Mouse (Mus musculus): ENCODE data around the gene Enpp5.

Enpp5 gene

GRCm38 (mm10) chr17:44100486-44100885 is 21.9 kb downstream of the Enpp5 start:
- no peak for DNase-seq

- DNase-seq = no peak
Measured at GRCm38 (mm10) chr17:44100906-44101305, 22.3 kb downstream of the Enpp5 start.

GRCm38 (mm10) chr17:44101961-44102360 is 23.3 kb downstream of the Enpp5 start:
- DNase-seq = no peak

- peak; percentile 93 for DNase-seq
Measured at GRCm38 (mm10) chr17:44105287-44106138, 26.9 kb downstream of the Enpp5 start, which contains the start of gene Enpp4. Gene Enpp4, minus strand, starts transcription at chr17:44105809.

- DNase-seq = no peak
Measured at GRCm38 (mm10) chr17:44108331-44108730, 29.7 kb downstream of the Enpp5 start.

GRCm38 (mm10) chr17:44116584-44116983 is 38.0 kb downstream of the Enpp5 start:
- no peak for DNase-seq

- DNase-seq = no peak
Measured at GRCm38 (mm10) chr17:44117721-44118120, 39.1 kb downstream of the Enpp5 start.

- no peak for DNase-seq
Measured at GRCm38 (mm10) chr17:44118231-44118630, 39.6 kb downstream of the Enpp5 start.

GRCm38 (mm10) chr17:44121366-44122100 is 42.9 kb downstream of the Enpp5 start:
- no peak for DNase-seq

GRCm38 (mm10) chr17:44129092-44129750 is 50.6 kb downstream of the Enpp5 start:
- no peak for DNase-seq

- DNase-seq = peak; percentile 85
Measured at GRCm38 (mm10) chr17:44130429-44130828, 51.8 kb downstream of the Enpp5 start.

GRCm38 (mm10) chr17:44134106-44134505 is 55.5 kb downstream of the Enpp5 start:
- DNase-seq = no peak

- no peak for DNase-seq
Measured at GRCm38 (mm10) chr17:44134545-44134944, 55.9 kb downstream of the Enpp5 start.

GRCm38 (mm10) chr17:44136018-44136417 is 57.4 kb downstream of the Enpp5 start:
- no peak for DNase-seq
